Mouse (Mus musculus) CH12.LX (cell line): Measurements from ENCODE around the gene Gm20825. TPM values are rescaled to one million over a fixed set of nuclear protein-coding genes. Genes with fewer than 3 reads are reported as not detected.
"Not testable (repeated sequence)": the region's sequence is repeated elsewhere in the genome, so short reads cannot be mapped to it uniquely, and the experiment has no call there.

Experiments used
- DNase-seq: peaks from one replicate; pipeline ENCODE4 v3.0.0-alpha.2; 2013; ENCODE audit errors: extremely low read depth
- H3K27ac ChIP-seq: 2 replicates; pipeline ENCODE4 v1.5.1; 2012; ENCODE audit warnings: low read depth, mild to moderate bottlenecking, control low read depth, moderate library complexity; ENCODE audit not compliant: insufficient read depth
- H3K27me3 ChIP-seq: replicated peaks from 2 replicates; pipeline ENCODE3; 2012; ENCODE audit warnings: inconsistent platforms
- H3K36me3 ChIP-seq, 2 experiments: replicated peaks in 1 of 2; 2 replicates each; pipeline versions ENCODE3 to v1.6.1; 2012; ENCODE audit warnings: inconsistent platforms in 1 of 2, low read length in 1 of 2, mild to moderate bottlenecking in 1 of 2, mixed read lengths in 1 of 2, moderate library complexity in 1 of 2; ENCODE audit not compliant: control insufficient read depth in 1 of 2, insufficient read depth in 1 of 2
- H3K4me1 ChIP-seq, 2 experiments: 2 replicates each; pipeline ENCODE4 v1.6.1; 2012; ENCODE audit warnings: inconsistent platforms in 1 of 2, moderate library complexity in 1 of 2; ENCODE audit not compliant: insufficient read depth in 2 of 2, control insufficient read depth in 1 of 2
- H3K4me2 ChIP-seq: 2 replicates; pipeline ENCODE4 v1.6.1; 2012; ENCODE audit warnings: low read depth, mild to moderate bottlenecking, control low read depth; ENCODE audit not compliant: poor library complexity, insufficient read depth, severe bottlenecking
- H3K4me3 ChIP-seq, 3 experiments: fragments of 150-350 bp in 1 of 3; sonication (generic) in 1 of 3; replicated peaks in 1 of 3; 2 replicates each; pipeline versions ENCODE3 to v1.5.1; 2011 to 2012; ENCODE audit warnings: low read depth in 2 of 3, low read length in 2 of 3, mild to moderate bottlenecking in 2 of 3, moderate library complexity in 2 of 3, control low read depth in 1 of 3, improper control_type of control experiment in 1 of 3, inconsistent platforms in 1 of 3, mixed read lengths in 1 of 3; ENCODE audit not compliant: poor library complexity in 1 of 3
- H3K79me2 ChIP-seq: replicated peaks from 2 replicates; pipeline ENCODE4 v1.6.1; 2012; ENCODE audit warnings: mild to moderate bottlenecking, moderate library complexity; ENCODE audit not compliant: control insufficient read depth, poor library complexity, insufficient read depth, severe bottlenecking; ENCODE audit errors: extremely low read depth
- H3K9ac ChIP-seq: 2 replicates; pipeline ENCODE4 v1.6.1; 2012; ENCODE audit warnings: low read depth, mild to moderate bottlenecking, control low read depth, moderate library complexity; ENCODE audit not compliant: insufficient read depth
- H3K9me3 ChIP-seq: replicated peaks from 2 replicates; pipeline ENCODE3; 2012; ENCODE audit warnings: low read length, inconsistent platforms, mixed read lengths
- dilution Hi-C: fragments of 300-500 bp; cut with MboI; formaldehyde crosslinking; loops from 2 replicates; pipeline ENCODE4 v1.14.3; 2020; ENCODE audit warnings: low sequenced_read_pairs; ENCODE audit not compliant: extremely low pct_unique_long_range_greater_than_20kb, extremely low pct_ligation_motif_present
- in situ Hi-C: fragments of 300-500 bp; cut with MboI; formaldehyde crosslinking; loops from 3 replicates; pipeline ENCODE4 v1.14.3; 2019; ENCODE audit warnings: low sequenced_read_pairs, low pct_ligation_motif_present, low pct_unique_long_range_greater_than_20kb, mixed read lengths
- polyA plus RNA-seq: library from polyadenylated mRNA; unstranded; fragments of >175 nt; gene quantifications from 2 replicates; pipeline ENCODE4 v1.2.1, GENCODE M21; 2012; ENCODE audit warnings: low read depth; ENCODE audit not compliant: insufficient read length
- total RNA-seq, 2 experiments: library from RNA; depleted of rRNA; stranded (reverse); fragments of 300-350 nt in 1 of 2; fragments of >200 nt in 1 of 2; gene quantifications; 2 replicates each; pipeline ENCODE4 v1.2.3; 2012 to 2014

The Gm20825 gene
- not detected in 2 replicates for total RNA-seq (2012; rRNA removed)
- not detected in 2 replicates for total RNA-seq (2014; rRNA removed)
- polyA plus RNA-seq, result not detected in 2 replicates

DNA sequence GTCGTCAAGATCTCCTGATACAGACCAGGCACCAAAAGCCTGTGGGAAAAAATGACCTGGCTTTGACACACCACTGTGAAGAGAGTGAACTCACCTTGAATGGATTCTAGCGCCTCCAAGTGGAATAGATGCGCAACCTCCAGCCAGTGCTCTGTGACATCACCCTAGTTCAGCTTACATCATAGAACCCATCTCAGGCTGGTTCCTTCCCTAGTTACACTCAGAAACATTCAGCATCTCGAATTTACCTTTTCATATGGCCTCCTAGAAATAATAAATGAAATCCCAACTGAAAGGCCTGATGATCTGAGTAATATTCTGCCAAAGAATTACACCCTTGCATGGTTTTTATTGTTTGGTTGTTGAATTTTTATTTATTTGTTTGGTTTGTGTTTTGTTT is at the start of gene Gm20825:
Gm20825 (minus strand) TSS at position 101 of the 400 bp plus-strand sequence.
- H3K4me2 ChIP-seq, H3K9me3 ChIP-seq, H3K27ac ChIP-seq, H3K9ac ChIP-seq, dilution Hi-C loops, H3K36me3 ChIP-seq, in situ Hi-C loops, DNase-seq, H3K27me3 ChIP-seq, H3K4me1 ChIP-seq, H3K4me3 ChIP-seq, H3K79me2 ChIP-seq: not testable (repeated sequence)

Other genes starting within 250 kb of the Gm20825 start
- not detected in 2 replicates for gene Gm29049, start 74.3 kb downstream of the Gm20825 start, total RNA-seq (2012; rRNA removed)
- gene Gm29049, start 74.3 kb downstream of the Gm20825 start, total RNA-seq (2014; rRNA removed), result not detected in 2 replicates
- not detected in 2 replicates for gene Gm29049, start 74.3 kb downstream of the Gm20825 start, polyA plus RNA-seq
- not detected in 2 replicates for gene Gm20824, start 186.4 kb upstream of the Gm20825 start, total RNA-seq (2012; rRNA removed)
- not detected in 2 replicates for gene Gm20824, start 186.4 kb upstream of the Gm20825 start, total RNA-seq (2014; rRNA removed)
- gene Gm20824, start 186.4 kb upstream of the Gm20825 start, polyA plus RNA-seq, result not detected in 2 replicates